Mouse (Mus musculus): ENCODE measurements around the gene Evl. TPM values are rescaled to one million over a fixed set of nuclear protein-coding genes. Genes with fewer than 3 reads are reported as not detected.

Evl gene
- polyA plus RNA-seq, 1 experiment from 2014 or later, result 232 TPM

- ATAC-seq (no peak), DNase-seq (ENCODE audit: low spot score) (no peak)
- no peaks in the 10 kb centered on the region for H3K4me1 ChIP-seq (ENCODE audit: control insufficient read depth, insufficient read depth, low read length)
- H3K9me3 ChIP-seq (replicated peaks; ENCODE audit: control insufficient read depth, low read length), result no peaks in the 10 kb centered on the region
- no peak overlapping the region for H3K9ac ChIP-seq (ENCODE audit: low read length)
- 84% methylated on average over 3 of the region's 3 CpGs for WGBS
- H3K27ac ChIP-seq (ENCODE audit: low read depth, low read length), result no peak overlapping the region
- H3K36me3 ChIP-seq (ENCODE audit: control insufficient read depth, insufficient read depth, low read length), result no peaks in the 10 kb centered on the region
- H3K4me2 ChIP-seq (ENCODE audit: low read length), result no peak overlapping the region
- H3K27me3 ChIP-seq (replicated peaks; ENCODE audit: control insufficient read depth, insufficient read depth, low read length), result no peaks in the 10 kb centered on the region
- H3K4me3 ChIP-seq (ENCODE audit: low read depth, low read length), result no peak overlapping the region
Observed at GRCm38 (mm10) chr12:108723841-108724240, 169.3 kb downstream of the Evl start.

- Histone ChIP-seq H3K4me3 (ENCODE audit: low read depth, low read length) (no peak overlapping the region), H3K27ac (ENCODE audit: low read depth, low read length) (no peak overlapping the region), H3K36me3 (ENCODE audit: control insufficient read depth, insufficient read depth, low read length) (no peaks in the 10 kb centered on the region), H3K4me1 (ENCODE audit: control insufficient read depth, insufficient read depth, low read length) (no peaks in the 10 kb centered on the region), H3K9me3 (replicated peaks; ENCODE audit: control insufficient read depth, low read length) (no peaks in the 10 kb centered on the region), H3K4me2 (ENCODE audit: low read length) (no peak overlapping the region), H3K9ac (ENCODE audit: low read length) (no peak overlapping the region), H3K27me3 (replicated peaks; ENCODE audit: control insufficient read depth, insufficient read depth, low read length) (no peaks in the 10 kb centered on the region)
- ATAC-seq, result no peak
- DNase-seq (ENCODE audit: low spot score), result no peak
- WGBS, result 98% methylated on average over 2 of the region's 2 CpGs
Observed at GRCm38 (mm10) chr12:108734386-108734785, 179.9 kb downstream of the Evl start.

- WGBS, result 93% methylated on average over 7 of the region's 7 CpGs
Observed at GRCm38 (mm10) chr12:108737838-108738237, 183.3 kb downstream of the Evl start.

More at GRCm38 (mm10) chr12:108737838-108738237, 183.3 kb downstream of the Evl start:
- no peak overlapping the region for H3K9ac ChIP-seq (ENCODE audit: low read length)
- H3K36me3 ChIP-seq (ENCODE audit: control insufficient read depth, insufficient read depth, low read length), result no peaks in the 10 kb centered on the region
- H3K4me1 ChIP-seq (ENCODE audit: control insufficient read depth, insufficient read depth, low read length), result no peaks in the 10 kb centered on the region
- no peaks in the 10 kb centered on the region for H3K9me3 ChIP-seq (replicated peaks; ENCODE audit: control insufficient read depth, low read length)
- H3K27me3 ChIP-seq (replicated peaks; ENCODE audit: control insufficient read depth, insufficient read depth, low read length), result no peaks in the 10 kb centered on the region
- H3K4me3 ChIP-seq (ENCODE audit: low read depth, low read length), result no peak overlapping the region
- DNase-seq (ENCODE audit: low spot score) (no peak), ATAC-seq (no peak)
- H3K4me2 ChIP-seq (ENCODE audit: low read length), result no peak overlapping the region
- H3K27ac ChIP-seq (ENCODE audit: low read depth, low read length), result no peak overlapping the region

MicroRNAs within 50 kb of the gene (microRNA counts, 519-probe panel; counts per million panel counts)
- microRNA mmu-miR-342-3p, result 5,279 counts per million, percentile 81 among the panel's probes with 10 or more counts
- 2,495 counts per million, percentile 13 among the panel's probes with 10 or more counts for microRNA mmu-miR-342-5p

Small RNAs within 50 kb of the gene (microRNA-seq; reads per million reads assigned to microRNA genes)
- gene Gm23872 (not detected), gene Mir342 (6,771 reads per million, percentile 95 among the genes with 10 or more reads in this experiment)

Other genes starting within 250 kb of the Evl start
- gene Hhipl1, start 248.4 kb upstream of the Evl start, polyA plus RNA-seq (2014; fragmentation: Nextera tagmentation; extraction: Ambion mirVana), result 1.0 and 1.4 TPM in 2 replicates
- 10.9 and 14.3 TPM in 2 replicates for gene Cyp46a1, start 220.3 kb upstream of the Evl start, polyA plus RNA-seq (2014; fragmentation: Nextera tagmentation; extraction: Ambion mirVana)
- 52.2 and 57.1 TPM in 2 replicates for gene Eml1, start 183.8 kb upstream of the Evl start, polyA plus RNA-seq (2014; fragmentation: Nextera tagmentation; extraction: Ambion mirVana)
- 1.1 and 1.3 TPM in 2 replicates for gene Degs2, start 147.6 kb downstream of the Evl start, polyA plus RNA-seq (2014; fragmentation: Nextera tagmentation; extraction: Ambion mirVana)
- gene Yy1, start 238.3 kb downstream of the Evl start, polyA plus RNA-seq (2014; fragmentation: Nextera tagmentation; extraction: Ambion mirVana), result 15.7 and 17.6 TPM in 2 replicates